Mouse (Mus musculus) lung, postnatal 10 days (tissue): ENCODE results near the gene Tsga10ip.
"Not testable (repeated sequence)": the region's sequence is repeated elsewhere in the genome, so short reads cannot be mapped to it uniquely, and the experiment has no call there.

Experiments
- DNase-seq: peaks from one replicate; pipeline ENCODE4 v3.0.0; 2021

Tsga10ip gene

DNA sequence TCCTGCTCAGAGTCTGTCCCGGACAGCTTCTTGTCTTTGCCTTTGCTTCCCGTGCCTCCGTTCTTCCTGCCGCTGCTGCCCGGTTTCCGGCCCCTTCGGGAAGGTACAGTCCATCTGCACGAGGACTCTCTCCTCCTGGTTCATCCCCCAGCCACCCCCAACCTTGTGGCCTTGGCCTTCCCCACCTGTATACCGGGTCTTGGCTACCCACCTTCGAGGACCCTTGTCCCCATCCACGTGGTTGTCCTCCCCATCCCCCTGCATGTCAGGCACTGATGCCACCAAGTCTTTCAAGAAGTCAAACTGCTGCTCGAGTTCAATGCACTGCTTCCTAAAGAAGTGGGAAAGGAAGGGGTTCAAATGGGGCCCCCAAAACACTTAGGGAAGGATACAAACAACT is 21.2 kb upstream of the Tsga10ip start:
- no peak for DNase-seq

- peak; percentile 12 for DNase-seq
Measured at GRCm38 (mm10) chr19:5422895-5423443, 20.6 kb upstream of the Tsga10ip start.

- DNase-seq, result no peak
Measured at GRCm38 (mm10) chr19:5422267-5422666, 19.9 kb upstream of the Tsga10ip start.

- DNase-seq, result peak; percentile 1
Measured at GRCm38 (mm10) chr19:5421784-5422183, 19.5 kb upstream of the Tsga10ip start.

DNA sequence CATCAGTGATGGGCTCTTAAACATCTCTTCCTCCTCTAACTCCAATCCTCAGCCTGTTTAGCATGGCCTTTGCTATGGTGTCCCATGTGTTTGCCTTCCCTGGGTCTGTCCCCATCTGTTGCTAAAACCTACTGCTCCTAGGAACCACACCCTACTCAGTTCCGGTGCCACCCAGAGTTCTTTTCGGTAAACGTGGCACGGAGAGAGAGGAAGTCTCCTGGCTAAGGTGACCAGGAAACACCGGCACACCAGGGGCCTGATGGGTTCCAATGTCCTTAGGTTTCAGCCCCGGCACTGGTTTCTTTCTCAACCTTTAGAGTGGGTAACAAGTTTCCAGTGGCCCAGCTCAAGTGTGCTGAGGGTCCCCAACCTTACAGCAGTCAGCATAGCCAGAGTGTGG is 18.3 kb upstream of the Tsga10ip start:
- no peak for DNase-seq

- DNase-seq, result no peak
Measured at GRCm38 (mm10) chr19:5419630-5420029, 17.3 kb upstream of the Tsga10ip start.

DNA sequence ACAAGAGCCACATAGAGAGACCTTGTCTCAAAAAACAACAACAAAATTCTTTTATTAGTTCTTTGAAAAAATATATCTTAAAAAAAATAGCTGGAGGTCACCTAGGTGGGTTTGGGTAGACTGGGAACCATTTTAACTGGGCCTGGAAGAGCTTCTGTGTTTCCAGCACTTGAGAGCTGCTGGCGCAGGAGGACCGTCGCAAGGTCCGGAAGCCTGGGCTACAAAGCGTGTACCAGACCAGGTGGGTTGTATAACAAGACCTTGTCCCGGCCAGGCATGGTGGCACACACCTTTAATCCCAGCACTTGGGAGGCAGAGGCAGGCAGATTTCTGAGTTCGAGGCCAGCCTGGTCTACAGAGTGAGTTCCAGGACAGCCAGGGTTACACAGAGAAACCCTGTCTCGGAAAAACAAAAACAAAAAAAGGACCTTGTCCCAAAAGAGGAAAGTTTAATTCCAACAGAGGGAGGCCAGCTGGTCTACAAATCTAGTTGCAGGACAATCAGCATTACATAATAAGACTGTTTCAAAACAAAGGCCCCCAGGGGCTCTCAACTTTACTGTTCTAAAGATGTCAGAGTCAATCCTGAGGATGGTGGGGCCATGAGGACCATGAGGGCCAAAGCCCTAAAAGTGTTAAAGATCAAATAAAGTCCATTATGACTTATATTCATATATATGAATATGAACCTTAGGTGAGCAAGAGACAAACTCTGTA is 16.6 kb upstream of the Tsga10ip start:
- no peak for DNase-seq

- DNase-seq, result peak; percentile 65
Measured at GRCm38 (mm10) chr19:5414534-5414957, 12.2 kb upstream of the Tsga10ip start.

DNA sequence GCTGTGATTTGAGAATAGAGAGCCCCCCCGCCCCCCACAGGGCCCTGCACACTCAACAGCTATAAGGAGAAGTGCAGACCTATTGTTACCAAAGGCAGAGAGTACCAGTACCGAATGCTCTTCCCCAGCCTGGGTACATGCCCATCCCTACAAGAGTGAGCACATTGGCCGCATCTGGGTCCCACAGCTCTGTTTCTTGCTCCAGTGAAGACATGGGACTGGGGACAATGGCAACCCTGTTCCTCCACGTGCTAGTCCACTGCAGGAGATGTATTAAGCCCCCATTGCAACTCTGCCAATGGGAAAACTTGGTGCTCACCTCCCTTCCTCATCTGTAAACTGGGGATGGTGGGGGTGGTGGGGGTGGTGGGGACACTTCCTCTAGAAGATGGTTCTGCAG is 11.5 kb upstream of the Tsga10ip start:
- DNase-seq, result no peak

DNA sequence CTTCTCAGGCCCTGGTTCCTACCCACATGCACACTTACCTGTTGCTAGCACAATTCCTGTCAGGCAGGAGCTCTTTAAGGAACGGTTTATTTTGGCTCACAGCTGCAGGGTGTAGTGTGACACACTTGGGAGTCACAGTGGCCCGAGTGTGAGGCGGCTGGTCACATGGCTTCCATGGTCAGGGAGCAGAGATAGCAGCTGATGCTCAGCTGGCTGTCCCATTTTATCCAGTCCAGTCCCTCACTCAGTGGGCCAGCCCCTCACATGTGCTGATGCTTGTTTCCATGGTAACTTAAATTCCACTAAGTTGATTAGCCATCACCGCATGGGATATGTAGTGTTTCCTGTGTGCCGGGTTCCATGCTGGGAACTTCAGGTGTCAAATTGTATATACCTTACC is 9.6 kb upstream of the Tsga10ip start:
- DNase-seq, result no peak

DNA sequence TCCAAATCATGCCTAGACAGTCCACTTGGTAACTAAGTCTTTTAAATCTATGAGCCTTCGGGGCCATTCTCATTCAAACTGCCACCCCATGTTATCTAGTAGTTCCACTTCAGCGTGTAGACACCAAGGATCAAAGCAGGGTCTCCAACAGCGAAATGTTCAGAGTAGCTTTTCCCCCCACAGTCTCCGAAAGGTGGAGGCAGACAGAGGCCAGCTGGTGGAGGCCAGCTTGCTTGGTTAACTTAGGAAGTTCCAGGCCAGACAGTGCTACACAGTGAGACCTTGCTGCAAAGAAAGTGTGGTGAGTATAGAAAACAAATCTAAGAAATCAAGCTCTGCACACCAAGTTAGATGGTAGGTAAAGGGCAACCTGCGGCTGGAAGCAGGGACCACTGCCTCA is 8.3 kb upstream of the Tsga10ip start:
- peak; percentile 69 for DNase-seq

DNA sequence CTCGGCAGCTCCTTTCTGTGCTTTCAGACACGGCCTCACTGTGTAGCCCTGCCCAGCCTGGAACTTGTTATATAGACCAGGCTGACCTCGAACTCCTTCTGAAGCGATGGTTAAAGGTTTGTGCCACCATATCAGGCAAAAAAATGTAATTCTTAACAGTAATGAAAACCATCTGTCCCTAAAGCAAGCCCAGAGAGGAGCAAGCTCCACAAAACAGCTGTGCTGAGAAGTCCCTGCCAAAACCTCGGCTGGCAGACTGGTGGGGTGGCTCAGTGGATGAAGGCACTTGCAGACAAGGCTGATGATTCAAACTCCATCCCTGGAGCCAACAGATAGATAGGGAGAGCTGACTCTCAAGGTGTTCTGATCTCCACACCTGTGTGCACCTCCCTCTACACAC is 6.7 kb upstream of the Tsga10ip start:
- DNase-seq, result peak; percentile 81

DNA sequence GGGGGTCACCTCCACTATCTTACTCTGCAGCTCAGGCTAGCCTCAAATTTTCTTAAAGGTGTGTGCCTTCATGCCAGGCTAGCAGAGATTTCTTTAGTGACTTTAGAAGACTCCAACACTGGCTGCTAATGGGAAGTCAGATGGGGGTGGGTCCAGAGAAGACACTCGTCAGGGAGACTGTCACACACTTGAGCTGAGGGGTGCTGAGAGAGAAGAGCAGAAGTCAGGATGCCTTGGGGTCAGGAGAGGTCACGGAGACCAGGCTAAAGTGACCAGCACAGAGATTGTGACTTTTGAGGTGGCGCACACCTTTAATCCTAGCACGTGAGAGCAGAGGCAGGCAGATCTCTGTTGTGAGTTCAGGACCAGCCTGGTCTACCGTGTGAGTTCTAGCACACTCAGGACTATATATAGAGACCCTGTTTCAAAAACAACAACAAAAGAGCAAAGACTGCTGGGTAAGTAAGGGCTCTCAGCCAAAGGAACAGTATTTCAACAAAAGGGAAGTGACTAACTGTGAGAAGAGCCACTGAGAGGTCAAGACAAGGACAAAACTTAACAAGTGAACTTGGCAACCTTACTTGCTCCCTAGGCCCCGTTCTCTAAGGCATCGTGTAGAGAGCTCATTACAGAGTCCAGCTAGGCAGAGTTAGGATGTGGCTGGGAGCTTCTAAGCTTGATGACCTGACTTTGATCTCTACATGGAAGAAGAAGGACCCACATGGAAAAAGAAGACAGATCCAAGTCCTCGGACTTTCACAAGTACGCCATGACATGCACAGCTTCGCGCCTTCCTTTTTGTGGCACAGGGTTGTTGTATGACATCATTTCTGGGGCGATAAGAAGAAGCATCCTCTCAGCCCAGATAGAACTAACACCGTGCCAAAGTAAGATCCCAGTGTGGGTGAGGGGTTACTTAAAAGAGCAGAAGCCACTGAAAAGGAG is 6.0 kb upstream of the Tsga10ip start:
- DNase-seq, result peak; percentile 61

DNA sequence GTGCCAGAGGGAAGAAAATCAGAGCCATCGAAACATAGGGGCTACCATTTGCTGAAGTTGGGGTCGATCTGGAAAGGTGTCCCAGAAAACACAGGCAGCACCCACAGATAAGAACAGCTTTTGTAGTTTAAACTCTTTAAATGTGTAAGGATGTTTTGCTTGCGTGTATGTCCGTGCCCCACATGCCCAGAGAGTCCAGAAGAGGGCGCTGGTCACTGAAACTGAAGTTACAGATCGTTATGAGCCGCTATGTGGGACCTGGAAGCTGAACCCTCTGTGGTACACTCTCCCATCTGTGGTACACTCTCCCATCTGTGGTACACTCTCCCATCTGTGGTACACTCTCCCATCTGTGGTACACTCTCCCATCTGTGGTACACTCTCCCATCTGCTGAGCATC is 4.8 kb upstream of the Tsga10ip start:
- peak; percentile 80 for DNase-seq

DNA sequence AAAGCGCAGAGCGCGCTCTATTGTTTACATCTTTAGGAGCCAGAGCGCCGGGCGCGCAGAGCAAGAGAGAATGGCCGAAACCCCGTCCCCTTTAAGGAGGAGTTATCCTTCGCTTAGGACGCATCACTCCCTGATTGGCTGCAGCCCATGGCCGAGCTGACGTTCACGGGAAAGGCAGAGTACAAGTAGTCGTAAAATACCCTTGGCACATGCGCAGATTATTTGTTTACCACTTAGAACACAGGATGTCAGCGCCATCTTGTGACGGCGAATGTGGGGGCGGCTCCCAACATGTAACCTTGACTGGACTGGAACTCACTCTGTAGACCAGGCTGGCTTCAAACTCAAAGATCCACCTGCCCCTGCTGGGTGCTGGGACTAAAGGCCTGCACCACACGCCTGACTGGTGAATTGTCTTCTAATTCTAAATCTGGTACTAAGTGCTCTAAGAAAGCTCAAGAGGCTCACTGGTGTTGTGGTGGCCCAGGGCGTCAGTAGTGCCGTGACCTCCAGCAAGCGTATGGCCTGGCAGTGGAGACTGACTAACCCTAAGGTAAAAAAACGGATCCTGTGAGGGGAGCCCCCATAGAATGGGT is 4.3 kb upstream of the Tsga10ip start:
- DNase-seq, result not testable (repeated sequence)

DNA sequence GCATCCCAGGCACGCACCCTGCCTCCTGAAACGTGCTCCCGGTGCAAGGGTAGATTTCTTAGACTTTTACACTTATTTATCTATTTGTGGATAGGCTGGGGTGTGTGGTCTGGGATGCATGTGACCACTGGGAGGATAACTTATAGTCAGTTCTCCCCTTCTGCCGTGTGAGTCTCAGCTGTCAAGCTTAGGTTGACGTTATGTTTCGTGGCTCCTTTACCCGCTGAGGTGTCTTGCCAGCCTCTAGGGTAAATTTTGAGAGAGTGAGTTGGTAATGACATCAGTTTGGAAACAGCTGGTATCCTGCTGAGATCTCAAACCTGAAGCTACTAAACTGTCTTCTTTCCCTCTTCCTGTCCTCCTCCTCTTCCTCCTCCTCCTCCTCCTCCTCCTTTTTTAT is 3.6 kb upstream of the Tsga10ip start:
- no peak for DNase-seq

DNA sequence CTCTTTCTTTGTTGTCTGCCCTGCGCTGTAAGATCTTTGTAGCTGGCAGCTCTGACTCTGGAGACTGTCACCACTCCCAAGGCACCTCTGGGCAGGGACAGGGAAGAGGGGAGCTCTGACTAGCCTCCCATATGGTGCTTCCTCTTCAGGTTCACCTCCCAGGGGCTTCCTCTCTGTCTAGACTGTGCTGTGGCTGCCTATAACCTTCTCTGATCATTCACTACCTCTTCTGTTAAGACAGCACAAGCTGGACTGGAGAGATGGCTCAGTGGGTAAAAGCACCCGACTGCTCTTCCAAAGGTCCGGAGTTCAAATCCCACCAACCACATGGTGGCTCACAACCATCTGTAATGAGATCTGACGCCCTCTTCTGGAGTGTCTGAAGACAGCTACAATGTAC is 1.3 kb downstream of the Tsga10ip start:
- DNase-seq, result not testable (repeated sequence)

DNA sequence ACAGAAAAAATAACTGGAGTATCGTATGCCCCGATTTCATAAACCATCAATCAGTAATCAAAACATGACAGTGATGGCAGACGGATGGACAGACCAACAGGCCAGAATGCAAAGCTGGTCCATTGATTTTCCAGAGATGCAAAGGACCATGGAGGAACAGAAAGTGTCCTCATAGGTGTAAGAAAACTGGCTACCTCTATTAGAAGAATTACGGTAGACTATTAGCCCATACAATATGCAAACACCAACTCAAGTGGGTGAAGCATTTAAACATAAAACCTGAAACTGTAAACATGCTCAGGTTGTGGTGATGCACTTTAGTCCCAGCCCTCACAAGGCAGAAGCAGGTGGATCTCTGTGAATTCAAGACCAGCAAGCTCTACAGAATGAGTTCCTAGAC is 7.0 kb downstream of the Tsga10ip start:
- DNase-seq, result no peak

DNA sequence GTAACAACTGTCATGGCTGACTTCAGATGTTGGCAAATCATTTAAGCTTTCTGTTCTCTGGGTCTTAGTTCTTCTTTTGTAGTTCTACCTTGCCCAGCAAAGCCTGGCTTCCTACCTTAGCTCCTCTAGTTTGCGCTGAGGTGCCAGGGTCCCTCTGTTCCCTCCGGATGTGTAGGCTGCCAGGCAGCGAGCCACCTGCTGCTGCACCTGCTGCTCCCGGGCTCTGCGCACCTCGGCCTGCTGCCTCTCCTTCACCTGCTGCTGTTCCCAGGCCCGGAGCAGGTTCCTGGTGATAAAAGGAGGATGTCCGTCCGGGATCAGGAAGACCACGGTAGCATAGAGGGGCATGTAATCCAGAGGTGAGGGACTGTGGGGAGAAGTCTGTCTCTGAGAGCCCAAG is 8.2 kb downstream of the Tsga10ip start:
- no peak for DNase-seq

GRCm38 (mm10) chr19:5392892-5393291 is 9.4 kb downstream of the Tsga10ip start:
- peak; percentile 67 for DNase-seq

DNA sequence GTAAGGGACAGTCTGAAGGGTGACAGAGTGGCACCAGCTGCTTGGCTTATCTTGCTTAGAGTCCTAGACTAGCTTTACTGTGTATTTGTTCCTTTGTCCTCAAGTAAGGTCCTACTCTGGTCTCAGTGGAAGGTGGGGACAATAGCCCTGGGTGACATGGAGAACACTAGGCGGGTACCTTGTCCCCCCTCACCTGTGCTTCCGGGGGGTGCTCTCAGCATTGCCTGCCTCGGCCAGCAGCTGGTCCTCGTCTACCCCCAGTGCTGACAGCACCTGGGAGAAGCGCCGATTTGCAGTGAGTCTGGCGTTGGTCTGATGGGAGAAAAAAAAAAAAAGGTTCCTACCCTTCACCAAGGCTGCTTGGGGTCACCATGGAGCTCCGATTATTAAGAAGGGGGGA is 11.9 kb downstream of the Tsga10ip start:
- no peak for DNase-seq

DNA sequence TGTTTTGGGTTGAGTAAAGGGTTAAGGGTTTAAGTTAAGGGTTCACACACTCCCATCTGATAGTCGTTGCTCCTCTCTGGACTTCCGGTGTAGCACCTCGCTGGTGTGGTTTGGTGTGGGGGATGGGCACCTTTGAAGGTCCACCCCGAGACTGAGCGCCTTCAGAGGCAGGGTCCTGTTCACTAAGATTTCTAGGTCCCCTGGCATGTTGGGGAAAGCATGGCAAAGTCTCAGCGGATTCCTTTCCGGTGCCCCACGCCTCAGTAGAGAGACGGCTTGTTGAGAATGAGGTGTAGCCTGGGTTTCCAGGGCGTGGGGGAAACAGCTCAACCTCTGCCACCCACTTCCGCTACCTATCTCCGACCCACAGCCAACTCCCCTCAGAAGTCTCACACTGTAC is 12.7 kb downstream of the Tsga10ip start:
- peak; percentile 61 for DNase-seq

DNA sequence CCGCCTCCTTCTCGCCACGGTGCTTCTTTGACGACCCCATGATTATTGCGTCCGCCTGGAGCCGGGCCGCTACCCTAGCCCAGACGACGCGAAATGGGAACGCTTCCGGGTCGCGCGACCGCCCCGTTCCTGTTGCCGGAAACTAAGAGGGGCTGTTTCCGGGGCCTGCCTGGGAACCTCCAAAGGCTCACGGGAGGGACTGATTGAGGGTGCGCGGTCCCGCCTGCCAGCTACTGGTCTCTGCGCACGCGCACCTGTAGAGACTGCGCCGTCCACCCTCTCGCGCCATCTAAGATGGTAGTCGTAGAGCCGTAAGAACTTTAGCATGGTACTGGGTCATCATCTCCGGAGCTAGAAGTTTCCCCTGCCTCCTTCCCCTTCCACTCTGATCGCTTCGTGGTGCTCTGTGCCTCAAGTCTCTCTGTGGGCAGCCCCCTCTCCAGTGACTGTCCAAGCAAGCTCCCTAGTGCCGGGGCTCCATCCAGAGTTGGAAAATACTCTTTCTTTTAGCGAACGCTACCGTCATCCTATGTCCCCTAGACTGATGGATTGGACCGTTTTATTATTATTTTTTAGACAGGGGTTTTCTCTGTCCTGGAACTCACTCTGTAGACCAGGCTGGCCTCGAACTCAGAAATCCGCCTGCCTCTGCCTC is 13.6 kb downstream of the Tsga10ip start, which contains the start of gene Sart1:
Gene Sart1 (minus strand): TSS at position 116 of the 655 bp plus-strand sequence.
- peak; percentile 97 for DNase-seq
